Mouse (Mus musculus) inflammation-experienced regulatory T-cells, adult 16 weeks (primary cell): Measurements from ENCODE around the gene Pak3. TPM values are rescaled to one million over a fixed set of nuclear protein-coding genes. Genes with fewer than 3 reads are reported as not detected.

Source experiments
- polyA plus RNA-seq: library from polyadenylated mRNA; unstranded; fragments of 100-300 nt; shearing (Covaris generic); gene quantifications from one replicate; pipeline ENCODE4 v1.2.1, GENCODE M21; 2017

Gene Pak3
- not detected for polyA plus RNA-seq

DNA sequence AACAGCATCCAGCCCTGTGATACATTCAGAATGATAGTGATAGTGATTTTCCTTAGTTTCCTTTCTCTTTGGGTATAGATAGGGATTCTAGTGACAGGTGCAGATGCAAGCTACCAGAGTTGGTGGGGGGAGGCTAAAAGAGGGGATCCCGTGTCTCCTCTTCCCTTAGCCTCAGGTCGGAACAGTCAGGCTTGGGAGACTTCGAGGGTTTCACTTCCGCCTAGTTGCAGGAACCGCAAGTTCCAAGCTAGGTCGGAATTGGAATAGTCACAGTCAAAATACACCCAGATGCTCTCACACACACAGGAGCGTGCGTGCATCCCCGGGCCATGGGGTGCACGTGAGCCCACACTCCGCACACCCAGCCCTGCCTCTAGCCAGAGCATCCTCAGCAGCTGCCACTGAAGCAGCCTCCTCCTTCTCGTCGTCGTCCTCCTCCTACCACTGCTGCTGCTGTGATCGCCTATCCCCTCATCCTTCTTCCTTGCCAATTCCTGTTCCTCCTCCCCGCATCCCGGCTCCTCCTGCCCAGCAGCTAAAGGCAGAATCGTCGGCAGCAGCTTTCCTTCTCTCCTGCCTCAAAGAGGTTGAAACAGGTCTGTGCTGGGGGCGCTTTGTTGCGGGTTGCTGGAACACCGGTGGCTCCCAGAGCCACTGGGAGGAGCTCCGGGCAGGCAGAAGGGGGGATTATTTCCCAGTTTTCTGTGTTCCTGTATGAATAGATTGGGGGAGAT lies at the start of gene Pak3:
Pak3 (plus strand) TSS at position 424 of the 734 bp plus-strand sequence.

DNA sequence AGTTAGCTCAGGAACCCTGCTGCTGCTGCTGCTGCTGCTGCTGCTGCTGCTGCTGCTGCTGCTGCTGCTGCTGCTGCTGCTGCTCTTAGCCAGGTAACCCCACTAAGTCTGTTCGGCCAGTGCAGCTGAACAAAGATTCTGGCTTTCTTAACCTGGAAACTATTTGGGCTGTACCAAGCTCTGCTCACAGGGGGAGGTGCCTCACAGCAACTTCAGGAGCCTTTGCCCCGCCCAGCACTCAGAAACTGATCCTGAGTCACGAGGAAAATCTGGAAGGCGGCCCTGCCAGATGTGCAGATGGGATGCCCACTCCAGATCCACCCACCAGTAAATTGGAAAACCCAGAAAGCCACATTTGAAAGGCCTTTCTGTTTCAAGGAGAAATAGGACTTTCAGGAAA lies 308.8 kb downstream of the Pak3 start, which contains the start of gene Capn6:
Capn6 (minus strand) TSS at position 203 of the 400 bp plus-strand sequence.

Other genes with a start within 250 kb of the Pak3 start
- not detected for gene Chrdl1, start 124.3 kb upstream of the Pak3 start, polyA plus RNA-seq